Mouse (Mus musculus) CH12.LX (cell line): ENCODE data around the gene Rhox11. TPM values are rescaled to one million over a fixed set of nuclear protein-coding genes. Genes with fewer than 3 reads are reported as not detected.

Experiments
- DNase-seq: peaks from one replicate; pipeline ENCODE4 v3.0.0-alpha.2; 2013; ENCODE audit errors: extremely low read depth
- H3K27ac ChIP-seq: 2 replicates; pipeline ENCODE4 v1.5.1; 2012; ENCODE audit warnings: low read depth, mild to moderate bottlenecking, control low read depth, moderate library complexity; ENCODE audit not compliant: insufficient read depth
- H3K27me3 ChIP-seq: replicated peaks from 2 replicates; pipeline ENCODE3; 2012; ENCODE audit warnings: inconsistent platforms
- H3K36me3 ChIP-seq, 2 experiments: replicated peaks in 1 of 2; 2 replicates each; pipeline versions ENCODE3 to v1.6.1; 2012; ENCODE audit warnings: inconsistent platforms in 1 of 2, low read length in 1 of 2, mild to moderate bottlenecking in 1 of 2, mixed read lengths in 1 of 2, moderate library complexity in 1 of 2; ENCODE audit not compliant: control insufficient read depth in 1 of 2, insufficient read depth in 1 of 2
- H3K4me1 ChIP-seq, 2 experiments: 2 replicates each; pipeline ENCODE4 v1.6.1; 2012; ENCODE audit warnings: inconsistent platforms in 1 of 2, moderate library complexity in 1 of 2; ENCODE audit not compliant: insufficient read depth in 2 of 2, control insufficient read depth in 1 of 2
- H3K4me2 ChIP-seq: 2 replicates; pipeline ENCODE4 v1.6.1; 2012; ENCODE audit warnings: low read depth, mild to moderate bottlenecking, control low read depth; ENCODE audit not compliant: poor library complexity, insufficient read depth, severe bottlenecking
- H3K4me3 ChIP-seq, 3 experiments: fragments of 150-350 bp in 1 of 3; sonication (generic) in 1 of 3; replicated peaks in 1 of 3; 2 replicates each; pipeline versions ENCODE3 to v1.5.1; 2011 to 2012; ENCODE audit warnings: low read depth in 2 of 3, low read length in 2 of 3, mild to moderate bottlenecking in 2 of 3, moderate library complexity in 2 of 3, control low read depth in 1 of 3, improper control_type of control experiment in 1 of 3, inconsistent platforms in 1 of 3, mixed read lengths in 1 of 3; ENCODE audit not compliant: poor library complexity in 1 of 3
- H3K79me2 ChIP-seq: replicated peaks from 2 replicates; pipeline ENCODE4 v1.6.1; 2012; ENCODE audit warnings: mild to moderate bottlenecking, moderate library complexity; ENCODE audit not compliant: control insufficient read depth, poor library complexity, insufficient read depth, severe bottlenecking; ENCODE audit errors: extremely low read depth
- H3K9ac ChIP-seq: 2 replicates; pipeline ENCODE4 v1.6.1; 2012; ENCODE audit warnings: low read depth, mild to moderate bottlenecking, control low read depth, moderate library complexity; ENCODE audit not compliant: insufficient read depth
- H3K9me3 ChIP-seq: replicated peaks from 2 replicates; pipeline ENCODE3; 2012; ENCODE audit warnings: low read length, inconsistent platforms, mixed read lengths
- BHLHE40 ChIP-seq: IDR thresholded peaks from 2 replicates; pipeline ENCODE4 v1.6.1; 2011; ENCODE audit warnings: mild to moderate bottlenecking, low read depth, low read length, improper control_type of control experiment
- CHD2 ChIP-seq: IDR thresholded peaks from 2 replicates; pipeline ENCODE4 v1.6.1; 2011; ENCODE audit warnings: low read length, improper control_type of control experiment
- CTCF ChIP-seq, 2 experiments: IDR thresholded peaks in 1 of 2; conservative IDR thresholded peaks in 1 of 2; 2 replicates each; pipeline ENCODE4 v1.5.1; 2011 to 2012; ENCODE audit warnings: low read depth in 2 of 2, low read length in 2 of 2, improper control_type of control experiment in 1 of 2, inconsistent platforms in 1 of 2, mild to moderate bottlenecking in 1 of 2, moderate library complexity in 1 of 2
- E2F4 ChIP-seq: IDR thresholded peaks from 2 replicates; pipeline ENCODE4 v1.6.1; 2011; ENCODE audit warnings: low read depth, low read length, improper control_type of control experiment; ENCODE audit not compliant: insufficient replicate concordance
- ELF1 ChIP-seq: IDR thresholded peaks from 2 replicates; pipeline ENCODE4 v1.6.1; 2014; ENCODE audit warnings: low read depth, mild to moderate bottlenecking, inconsistent platforms, low read length, improper control_type of control experiment
- ETS1 ChIP-seq: conservative IDR thresholded peaks from 2 replicates; pipeline ENCODE4 v1.6.1; 2012; ENCODE audit warnings: low read depth, mild to moderate bottlenecking, inconsistent platforms, low read length, improper control_type of control experiment, moderate library complexity
- GABPA ChIP-seq: IDR thresholded peaks from 2 replicates; pipeline ENCODE4 v1.6.1; 2012; ENCODE audit warnings: low read depth, low read length, improper control_type of control experiment, inconsistent platforms; ENCODE audit not compliant: insufficient replicate concordance
- IRF4 ChIP-seq: IDR thresholded peaks from 2 replicates; pipeline ENCODE4 v1.6.1; 2014; ENCODE audit warnings: low read depth, mild to moderate bottlenecking, inconsistent platforms, low read length, improper control_type of control experiment
- JUND ChIP-seq: conservative IDR thresholded peaks from 2 replicates; pipeline ENCODE4 v1.6.1; 2011; ENCODE audit warnings: low read depth, low read length, improper control_type of control experiment
- MAX ChIP-seq: IDR thresholded peaks from 2 replicates; pipeline ENCODE4 v1.6.1; 2011; ENCODE audit warnings: low read length, improper control_type of control experiment
- MAZ ChIP-seq: IDR thresholded peaks from 2 replicates; pipeline ENCODE4 v1.6.1; 2012; ENCODE audit warnings: low read depth, mild to moderate bottlenecking, inconsistent platforms, low read length, improper control_type of control experiment, moderate library complexity
- MEF2A ChIP-seq: IDR thresholded peaks from 2 replicates; pipeline ENCODE4 v1.6.1; 2014; ENCODE audit warnings: low read depth, mild to moderate bottlenecking, inconsistent platforms, low read length, improper control_type of control experiment, borderline replicate concordance
- MXI1 ChIP-seq: IDR thresholded peaks from 2 replicates; pipeline ENCODE4 v1.6.1; 2011; ENCODE audit warnings: mild to moderate bottlenecking, low read depth, low read length, improper control_type of control experiment
- NRF1 ChIP-seq: IDR thresholded peaks from 2 replicates; pipeline ENCODE4 v1.6.1; 2014; ENCODE audit warnings: low read depth, mild to moderate bottlenecking, inconsistent platforms, low read length, improper control_type of control experiment, moderate library complexity
- PAX5 ChIP-seq: IDR thresholded peaks from 2 replicates; pipeline ENCODE4 v1.6.1; 2012; ENCODE audit warnings: low read length, inconsistent platforms, mixed read lengths
- POLR2A ChIP-seq: IDR thresholded peaks from 2 replicates; pipeline ENCODE4 v1.6.1; 2011; ENCODE audit warnings: low read depth, mild to moderate bottlenecking, improper control_type of control experiment, low read length
- POLR2AphosphoS2 ChIP-seq: IDR thresholded peaks from 2 replicates; pipeline ENCODE4 v1.6.1; 2011; ENCODE audit warnings: low read depth, low read length, improper control_type of control experiment
- RAD21 ChIP-seq: IDR thresholded peaks from 2 replicates; pipeline ENCODE4 v1.6.1; 2011; ENCODE audit warnings: low read depth, mild to moderate bottlenecking, low read length, improper control_type of control experiment, moderate library complexity
- SIN3A ChIP-seq: IDR thresholded peaks from 2 replicates; pipeline ENCODE4 v1.6.1; 2012; ENCODE audit warnings: low read length, improper control_type of control experiment, inconsistent platforms
- SMC3 ChIP-seq: IDR thresholded peaks from 2 replicates; pipeline ENCODE4 v1.6.1; 2011; ENCODE audit warnings: low read depth, low read length, improper control_type of control experiment
- TBP ChIP-seq: conservative IDR thresholded peaks from 2 replicates; pipeline ENCODE4 v1.6.1; 2011; ENCODE audit warnings: low read depth, low read length, improper control_type of control experiment
- TCF12 ChIP-seq: IDR thresholded peaks from 2 replicates; pipeline ENCODE4 v1.6.1; 2014; ENCODE audit warnings: low read depth, mild to moderate bottlenecking, inconsistent platforms, low read length, improper control_type of control experiment
- ZKSCAN1 ChIP-seq: IDR thresholded peaks from 2 replicates; pipeline ENCODE4 v1.6.1; 2012; ENCODE audit warnings: low read depth, inconsistent platforms, low read length, improper control_type of control experiment, borderline replicate concordance
- ZMIZ1 ChIP-seq: IDR thresholded peaks from 2 replicates; pipeline ENCODE4 v1.6.1; 2012; ENCODE audit warnings: low read depth, mild to moderate bottlenecking, inconsistent platforms, low read length, improper control_type of control experiment
- dilution Hi-C: fragments of 300-500 bp; cut with MboI; formaldehyde crosslinking; loops from 2 replicates; pipeline ENCODE4 v1.14.3; 2020; ENCODE audit warnings: low sequenced_read_pairs; ENCODE audit not compliant: extremely low pct_unique_long_range_greater_than_20kb, extremely low pct_ligation_motif_present
- in situ Hi-C: fragments of 300-500 bp; cut with MboI; formaldehyde crosslinking; loops from 3 replicates; pipeline ENCODE4 v1.14.3; 2019; ENCODE audit warnings: low sequenced_read_pairs, low pct_ligation_motif_present, low pct_unique_long_range_greater_than_20kb, mixed read lengths
- polyA plus RNA-seq: library from polyadenylated mRNA; unstranded; fragments of >175 nt; gene quantifications from 2 replicates; pipeline ENCODE4 v1.2.1, GENCODE M21; 2012; ENCODE audit warnings: low read depth; ENCODE audit not compliant: insufficient read length
- total RNA-seq, 2 experiments: library from RNA; depleted of rRNA; stranded (reverse); fragments of 300-350 nt in 1 of 2; fragments of >200 nt in 1 of 2; gene quantifications; 2 replicates each; pipeline ENCODE4 v1.2.3; 2012 to 2014

Rhox11 gene
- total and polyA plus RNA-seq, 3 experiments, result not detected

GRCm38 (mm10) chrX:38120982-38121381 is 36.0 kb upstream of the Rhox11 start, which contains the start of gene Rhox13:
Gene Rhox13, plus strand, starts transcription at chrX:38121219.
- Histone ChIP-seq H3K27me3 (no peaks in the 10 kb centered on the region), H3K79me2 (peaks cover 33% of the 10 kb centered on the region), H3K4me3 (peak within 1 kb of the TSS in 2 of 3 experiments; percentile 56 to 71), H3K4me2 (peak within 1 kb of the TSS; percentile 21; the same call in 1 of the 2 replicates), H3K27ac (peak within 1 kb of the TSS; percentile 58), H3K36me3 (no peaks in the 10 kb centered on the region), H3K9me3 (peaks cover 2% of the 10 kb centered on the region), H3K4me1 (no peaks in the 10 kb centered on the region), H3K9ac (peak within 1 kb of the TSS; percentile 67)
- DNase-seq, result no peak
- dilution Hi-C loops, result no loop called here
- TF ChIP-seq CTCF (conservative IDR thresholded peaks at IDR 0.05 in 1 of 2, IDR thresholded peaks at IDR 0.05 in 1 of 2; ENCODE audit: low read depth in 2 of 2, low read length in 2 of 2) (no peak), SIN3A (no peak), SMC3 (no peak), MAX (peak; percentile 32; the same call in 1 of the 2 replicates), NRF1 (peak; percentile 84), E2F4 (no peak), BHLHE40 (no peak), POLR2A (peak; percentile 68), ETS1 (no peak), IRF4 (no peak), MAZ (no peak), ELF1 (no peak), PAX5 (no peak), MXI1 (no peak), TBP (0 out of 2 replicates have a peak, but pooled peaks have one; percentile 38), TCF12 (0 out of 2 replicates have a peak, but pooled peaks have one; percentile 35), GABPA (no peak), ZMIZ1 (no peak)
- in situ Hi-C loops, result no loop called here

GRCm38 (mm10) chrX:38110807-38111206 is 25.9 kb upstream of the Rhox11 start, which contains the start of gene Rhox12:
Gene Rhox12, minus strand, starts transcription at chrX:38110907.
- no peak within 1 kb of the TSS for H3K9ac ChIP-seq
- dilution Hi-C loops, result no loop called here
- no peak within 1 kb of the TSS for H3K4me3 ChIP-seq
- no peak for DNase-seq
- no peaks in the 10 kb centered on the region for H3K4me1 ChIP-seq
- TF ChIP-seq MEF2A, result no peak
- TF ChIP-seq ZMIZ1, result no peak
- TF ChIP-seq PAX5, result no peak
- TF ChIP-seq TBP, result no peak
- no peak for TF ChIP-seq ZKSCAN1
- TF ChIP-seq GABPA, result no peak
- TF ChIP-seq JUND, result no peak
- no peak for TF ChIP-seq POLR2A
- no peak for TF ChIP-seq POLR2AphosphoS2
- no peak for TF ChIP-seq MAZ
- no peak for TF ChIP-seq CTCF (conservative IDR thresholded peaks at IDR 0.05 in 1 of 2, IDR thresholded peaks at IDR 0.05 in 1 of 2; ENCODE audit: low read depth in 2 of 2, low read length in 2 of 2)
- TF ChIP-seq RAD21, result no peak
- TF ChIP-seq CHD2, result no peak
- no peaks in the 10 kb centered on the region for H3K79me2 ChIP-seq
- H3K27me3 ChIP-seq, result no peaks in the 10 kb centered on the region
- no peaks in the 10 kb centered on the region for H3K36me3 ChIP-seq
- in situ Hi-C loops, result no loop called here
- no peak within 1 kb of the TSS for H3K4me2 ChIP-seq
- no peaks in the 10 kb centered on the region for H3K9me3 ChIP-seq
- H3K27ac ChIP-seq, result no peak within 1 kb of the TSS
